Mouse (Mus musculus) gastrocnemius, postnatal 14 days (tissue): ENCODE data around the gene St3gal2. TPM values are rescaled to one million over a fixed set of nuclear protein-coding genes. Genes with fewer than 3 reads are reported as not detected.
"Not testable (repeated sequence)": the region's sequence is repeated elsewhere in the genome, so short reads cannot be mapped to it uniquely, and the experiment has no call there.

ENCODE experiments used
- DNase-seq: peaks from one replicate; pipeline ENCODE4 v3.0.0; 2021; ENCODE audit warnings: mixed read lengths
- intact Hi-C: fragments of 180-260 bp; cut with DNase I; formaldehyde crosslinking; loops from one replicate; pipeline ENCODE4 v1.15.1; 2025; ENCODE audit warnings: low total_unique reads
- total RNA-seq, 2 experiments: library from RNA; stranded (reverse); gene quantifications; 2 replicates each; pipeline ENCODE4 v1.2.3; 2021

St3gal2 gene
- total RNA-seq, 2 experiments from 2014 or later = 32.0 to 35.6 TPM

DNA sequence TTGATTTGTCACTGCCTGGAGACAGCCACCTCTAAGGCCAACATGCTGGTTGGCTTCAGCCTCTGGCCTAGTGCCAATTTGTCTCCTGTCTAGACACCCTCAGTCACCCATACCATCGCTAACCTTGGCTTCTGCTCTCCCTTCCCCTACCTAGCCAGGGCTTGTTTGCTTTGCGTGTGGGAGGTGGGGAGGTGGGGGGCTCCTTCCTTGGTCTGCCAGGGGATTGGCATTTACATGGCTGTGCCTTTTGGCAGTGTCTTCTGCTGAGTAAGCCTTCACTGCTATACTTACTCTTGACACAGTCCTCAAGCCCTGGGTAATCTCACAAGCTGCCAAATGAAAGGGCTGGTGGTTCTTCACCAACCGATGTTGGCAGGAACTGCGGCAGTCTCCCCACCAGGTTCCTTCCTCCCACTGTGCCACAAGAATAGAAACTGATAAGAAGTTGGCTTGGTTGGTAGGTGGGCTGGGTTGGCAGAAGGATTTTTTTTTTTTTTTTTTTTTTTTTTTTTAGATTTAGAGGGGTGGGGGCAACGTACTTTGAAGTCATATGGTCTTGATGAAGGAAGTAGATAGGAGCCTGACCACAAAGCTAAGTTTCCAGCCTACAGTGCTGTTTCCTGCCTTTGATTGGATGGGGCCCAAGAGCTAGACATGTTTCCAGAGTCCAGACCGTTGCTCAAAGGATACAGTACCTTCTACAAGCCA lies 19.3 kb downstream of the St3gal2 start:
- no peak for DNase-seq
- intact Hi-C loops = no loop called here

GRCm38 (mm10) chr8:110940682-110941452 lies 21.1 kb downstream of the St3gal2 start:
- intact Hi-C loops = no loop called here
- DNase-seq = no peak

- DNase-seq = peak; percentile 87
- intact Hi-C loops = no loop called here
Measured at GRCm38 (mm10) chr8:110941453-110941948, 21.8 kb downstream of the St3gal2 start.

GRCm38 (mm10) chr8:110944276-110944876 lies 24.7 kb downstream of the St3gal2 start:
- no peak for DNase-seq
- intact Hi-C loops = no loop called here

GRCm38 (mm10) chr8:110945716-110946115 lies 26.0 kb downstream of the St3gal2 start:
- DNase-seq = no peak
- intact Hi-C loops = no loop called here

GRCm38 (mm10) chr8:110950065-110950484 lies 30.4 kb downstream of the St3gal2 start:
- no peak for DNase-seq
- intact Hi-C loops = loop anchor here (10.0 kb wide), 1 partner anchor 45 kb away; the partner anchor contains the start of gene Fuk

GRCm38 (mm10) chr8:110954776-110955175 lies 35.1 kb downstream of the St3gal2 start:
- DNase-seq = no peak
- intact Hi-C loops = loop anchor here (10.0 kb wide), 1 partner anchor 50 kb away; the partner anchor contains the start of gene Fuk

- no peak for DNase-seq
- intact Hi-C loops = loop anchor here (10.0 kb wide), 1 partner anchor 52 kb away; the partner anchor contains the start of gene Fuk
Measured at GRCm38 (mm10) chr8:110956619-110957450, 37.1 kb downstream of the St3gal2 start.

DNA sequence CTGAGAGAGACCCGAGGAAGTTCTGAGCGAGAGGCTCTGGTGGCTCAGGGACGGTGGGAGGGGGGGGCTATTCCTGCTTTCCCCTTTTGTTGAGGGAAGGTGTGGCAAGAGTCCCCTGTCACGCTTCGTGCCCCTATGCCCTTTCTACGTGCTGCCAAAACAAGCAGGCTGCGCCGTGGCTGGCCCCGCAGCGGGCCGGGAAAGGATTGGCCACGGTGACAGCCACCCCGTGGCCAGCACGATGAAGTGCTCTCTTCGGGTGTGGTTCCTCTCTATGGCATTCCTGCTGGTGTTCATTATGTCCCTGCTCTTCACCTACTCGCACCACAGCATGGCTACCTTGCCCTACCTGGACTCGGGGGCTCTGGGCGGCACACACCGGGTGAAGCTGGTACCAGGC lies 37.7 kb downstream of the St3gal2 start:
- intact Hi-C loops = loop anchor here (10.0 kb wide), 1 partner anchor 53 kb away; the partner anchor contains the start of gene Fuk
- no peak for DNase-seq

DNA sequence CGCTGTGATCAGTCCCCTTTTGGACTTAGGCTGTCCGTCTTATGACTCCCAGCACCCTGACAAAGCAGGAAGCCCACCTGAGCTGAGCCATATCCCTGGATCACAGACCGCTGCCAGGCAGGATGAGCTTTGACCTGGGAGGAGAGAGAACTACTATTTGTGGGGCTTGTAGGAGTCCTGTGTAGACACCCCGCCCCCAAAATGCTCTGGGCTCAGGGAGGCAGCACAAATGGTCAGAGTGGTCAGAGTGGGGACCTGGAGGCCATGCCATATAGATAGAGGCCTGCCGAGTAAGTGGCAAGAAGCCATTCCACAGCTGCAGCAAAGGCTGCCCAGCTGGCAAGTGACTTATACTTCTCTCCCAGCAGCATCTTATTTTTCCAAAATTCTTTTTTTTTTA lies 38.4 kb downstream of the St3gal2 start:
- no peak for DNase-seq
- intact Hi-C loops = loop anchor here (10.0 kb wide), 1 partner anchor 53 kb away; the partner anchor contains the start of gene Fuk

GRCm38 (mm10) chr8:110958553-110958952 lies 38.8 kb downstream of the St3gal2 start:
- intact Hi-C loops = loop anchor here (10.0 kb wide), 1 partner anchor 54 kb away; the partner anchor contains the start of gene Fuk
- not testable (repeated sequence) for DNase-seq

DNA sequence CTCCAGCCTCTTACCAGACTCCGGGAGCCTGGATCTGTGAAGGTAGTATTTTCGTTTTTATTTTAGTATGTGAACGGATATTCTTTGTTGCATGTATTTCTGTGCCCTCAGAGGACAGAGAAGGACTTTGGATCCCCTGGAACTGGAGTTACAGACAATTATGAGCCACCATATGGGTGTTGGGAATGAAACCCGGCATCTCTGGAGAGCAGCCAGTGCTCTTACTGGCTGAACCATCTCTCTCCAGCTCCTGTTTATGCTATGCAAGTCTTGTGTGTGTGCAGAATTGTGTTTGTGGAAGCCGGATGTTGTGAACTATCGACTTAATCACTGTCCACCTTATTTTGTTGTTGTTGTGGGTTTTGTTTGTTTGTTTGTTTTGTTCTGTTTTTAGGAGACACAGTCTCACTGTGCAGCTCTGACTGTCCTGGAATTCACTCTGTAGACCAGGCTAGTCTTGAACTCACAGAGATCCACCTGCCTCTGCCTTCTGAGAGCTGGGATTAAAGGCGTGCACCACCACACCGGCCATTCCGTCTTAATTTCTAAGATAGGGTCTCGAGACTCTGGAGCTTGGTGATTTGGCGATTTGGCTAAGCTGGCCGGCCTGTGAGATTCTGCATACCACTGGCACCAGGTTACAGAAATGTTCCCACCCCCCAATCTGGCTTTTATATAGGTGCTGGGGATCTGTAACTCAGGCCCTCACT lies 39.5 kb downstream of the St3gal2 start:
- DNase-seq = no peak
- intact Hi-C loops = loop anchor here (10.0 kb wide), 1 partner anchor 54 kb away; the partner anchor contains the start of gene Fuk

GRCm38 (mm10) chr8:110959906-110960305 lies 40.2 kb downstream of the St3gal2 start:
- intact Hi-C loops = loop anchor here (10.0 kb wide), 1 partner anchor 55 kb away; the partner anchor contains the start of gene Fuk
- DNase-seq = no peak

DNA sequence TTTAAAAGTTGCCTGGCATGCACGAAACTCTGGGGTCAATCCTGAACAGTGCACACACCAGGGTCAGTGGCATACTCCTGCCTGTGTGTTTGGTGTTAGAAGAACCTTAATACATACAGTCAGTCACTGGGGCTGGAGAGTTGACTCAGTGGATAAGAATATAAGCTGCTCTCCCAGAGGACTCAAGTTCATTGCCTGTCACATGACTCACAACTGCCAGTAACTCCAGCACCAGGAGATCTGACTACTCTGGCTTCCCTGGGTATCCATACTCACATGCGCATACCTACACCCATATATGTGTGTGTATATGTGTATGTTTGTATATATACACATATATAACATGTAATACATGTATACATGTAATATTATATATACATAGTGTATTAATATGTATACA lies 43.3 kb downstream of the St3gal2 start:
- intact Hi-C loops = no loop called here
- DNase-seq = no peak

DNA sequence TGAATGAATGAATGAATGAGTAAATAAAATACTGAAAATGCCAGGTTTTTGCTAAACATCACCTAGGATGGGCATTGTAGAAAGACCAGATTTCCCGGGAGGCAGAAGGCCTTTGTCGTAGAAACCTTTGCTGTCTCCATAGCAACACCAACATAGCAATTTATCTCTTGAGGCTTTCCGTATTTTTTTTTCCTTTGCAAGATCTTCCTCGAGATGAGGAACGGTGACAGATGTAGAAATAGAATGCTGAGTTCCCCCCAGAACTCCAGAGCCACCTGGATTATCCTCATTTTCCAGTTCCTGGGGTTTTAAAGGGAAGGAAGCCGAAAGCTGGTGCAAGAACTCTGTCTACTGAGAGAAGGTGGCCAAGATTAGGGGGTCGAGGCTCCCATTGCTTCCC lies 44.9 kb downstream of the St3gal2 start:
- DNase-seq = no peak
- intact Hi-C loops = no loop called here

GRCm38 (mm10) chr8:110965594-110965993 lies 45.9 kb downstream of the St3gal2 start:
- DNase-seq = peak; percentile 76
- intact Hi-C loops = no loop called here

- intact Hi-C loops = no loop called here
Measured at GRCm38 (mm10) chr8:110966586-110966985, 46.9 kb downstream of the St3gal2 start.

GRCm38 (mm10) chr8:110967326-110967725 lies 47.6 kb downstream of the St3gal2 start:
- no peak for DNase-seq
- intact Hi-C loops = no loop called here

More at GRCm38 (mm10) chr8:110966586-110966985, 46.9 kb downstream of the St3gal2 start:
- DNase-seq = no peak
